Mouse (Mus musculus): ENCODE measurements around the gene B630019K06Rik. TPM values are rescaled to one million over a fixed set of nuclear protein-coding genes. Genes with fewer than 3 reads are reported as not detected.

The B630019K06Rik gene
- total RNA-seq, 1 experiment = 0.67 TPM

GRCm38 (mm10) chrX:8944041-8944440, 51.9 kb downstream of the B630019K06Rik start:
- H3K27ac ChIP-seq (ENCODE audit: insufficient read depth, low read depth, low read length, poor library complexity, severe bottlenecking) = no peak overlapping the region
- no peak overlapping the region for H3K9ac ChIP-seq (ENCODE audit: insufficient read depth, low read depth, low read length, poor library complexity, severe bottlenecking)
- H3K36me3 ChIP-seq (ENCODE audit: control insufficient read depth, insufficient read depth, low read length, poor library complexity, severe bottlenecking) = no peaks in the 10 kb centered on the region
- TF ChIP-seq CHD2 (IDR thresholded peaks at IDR 0.05; ENCODE audit: low read depth, low read length) (no peak), ZNF384 (IDR thresholded peaks at IDR 0.05; ENCODE audit: low read depth, low read length) (no peak), HCFC1 (IDR thresholded peaks at IDR 0.05; ENCODE audit: borderline replicate concordance, insufficient read depth, low read length) (no peak), MAFK (IDR thresholded peaks at IDR 0.05; ENCODE audit: insufficient read depth, low read depth, low read length) (no peak), ZC3H11A (IDR thresholded peaks at IDR 0.05; ENCODE audit: borderline replicate concordance, low read depth, low read length) (no peak)
- H3K4me1 ChIP-seq (ENCODE audit: control insufficient read depth in 2 of 2, insufficient read depth in 2 of 2, low read length in 2 of 2, poor library complexity in 1 of 2) = no peaks in the 10 kb centered on the region
- H3K9me3 ChIP-seq (ENCODE audit: control insufficient read depth, insufficient read depth, low read depth, low read length) = no peaks in the 10 kb centered on the region
- in situ Hi-C loops (cut with MboI; ENCODE audit: low sequenced_read_pairs in 2 of 2, unreplicated experiment in 2 of 2) = no loop called here
- H3K4me3 ChIP-seq (ENCODE audit: insufficient read depth in 1 of 2, low read depth in 1 of 2, low read length in 2 of 2, poor library complexity in 1 of 2, severe bottlenecking in 1 of 2) = no peak overlapping the region
- no peak for DNase-seq (ENCODE audit: low read depth, low spot score)

Other genes starting within 250 kb of the B630019K06Rik start
- gene Ssxb8, start 201.5 kb upstream of the B630019K06Rik start, total RNA-seq (2012; rRNA removed) = not detected in 2 replicates
- not detected in 2 replicates for gene Ssx9, start 143.9 kb upstream of the B630019K06Rik start, total RNA-seq (2012; rRNA removed)
- gene Ssxb5, start 88.7 kb upstream of the B630019K06Rik start, total RNA-seq (2012; rRNA removed) = not detected in 2 replicates
- gene Gm6592, start 48.4 kb upstream of the B630019K06Rik start, total RNA-seq (2012; rRNA removed) = not detected in 2 replicates
- not detected in 2 replicates for gene Gm5751, start 18.1 kb upstream of the B630019K06Rik start, total RNA-seq (2012; rRNA removed)
- gene Fthl17b, start 70.6 kb downstream of the B630019K06Rik start, total RNA-seq (2012; rRNA removed) = not detected in 2 replicates
- 20.3 and 41.0 TPM in 2 replicates for gene Fthl17c, start 84.2 kb downstream of the B630019K06Rik start, total RNA-seq (2012; rRNA removed)
- 4.2 and 5.5 TPM in 2 replicates for gene Fthl17d, start 94.4 kb downstream of the B630019K06Rik start, total RNA-seq (2012; rRNA removed)
- 0.42 and 1.1 TPM in 2 replicates for gene Fthl17e, start 141.1 kb downstream of the B630019K06Rik start, total RNA-seq (2012; rRNA removed)
- 4.6 and 4.9 TPM in 2 replicates for gene Fthl17f, start 170.6 kb downstream of the B630019K06Rik start, total RNA-seq (2012; rRNA removed)
- gene 4930402K13Rik, start 212.2 kb downstream of the B630019K06Rik start, total RNA-seq (2012; rRNA removed) = not detected in 2 replicates

Data from ES-E14 (cell line).